Mouse (Mus musculus) cerebellum, adult 9-10 months (tissue): ENCODE measurements around the gene 2810004N23Rik.

Source experiments
- DNase-seq: peaks from one replicate; pipeline ENCODE4 v3.0.0; 2022

Gene 2810004N23Rik

GRCm38 (mm10) chr8:124819612-124820115, 43.3 kb downstream of the 2810004N23Rik start:
- no peak for DNase-seq

GRCm38 (mm10) chr8:124817361-124817760, 45.6 kb downstream of the 2810004N23Rik start:
- DNase-seq: no peak

GRCm38 (mm10) chr8:124816866-124817265, 46.1 kb downstream of the 2810004N23Rik start:
- no peak for DNase-seq

- peak; percentile 59 for DNase-seq
These were observed 47.0 kb downstream of the 2810004N23Rik start for GRCm38 (mm10) chr8:124815870-124816269.

GRCm38 (mm10) chr8:124813326-124813725, 49.6 kb downstream of the 2810004N23Rik start:
- no peak for DNase-seq

GRCm38 (mm10) chr8:124810689-124811394, 52.1 kb downstream of the 2810004N23Rik start:
- DNase-seq: no peak

GRCm38 (mm10) chr8:124810056-124810610, 52.8 kb downstream of the 2810004N23Rik start:
- no peak for DNase-seq

- DNase-seq: no peak
These were observed 53.5 kb downstream of the 2810004N23Rik start for GRCm38 (mm10) chr8:124809419-124809818.

GRCm38 (mm10) chr8:124805990-124806389, 56.9 kb downstream of the 2810004N23Rik start:
- DNase-seq: no peak

GRCm38 (mm10) chr8:124803824-124804702, 58.9 kb downstream of the 2810004N23Rik start:
- no peak for DNase-seq

GRCm38 (mm10) chr8:124800542-124800941, 62.4 kb downstream of the 2810004N23Rik start:
- no peak for DNase-seq

GRCm38 (mm10) chr8:124795781-124796488, 67.0 kb downstream of the 2810004N23Rik start:
- DNase-seq: no peak

- DNase-seq: peak; percentile 86
These were observed 68.5 kb downstream of the 2810004N23Rik start for GRCm38 (mm10) chr8:124794486-124794780.

- DNase-seq: no peak
These were observed 69.0 kb downstream of the 2810004N23Rik start for GRCm38 (mm10) chr8:124793661-124794485.

GRCm38 (mm10) chr8:124793172-124793651, 69.7 kb downstream of the 2810004N23Rik start:
- peak; percentile 79 for DNase-seq

GRCm38 (mm10) chr8:124792708-124793107, 70.2 kb downstream of the 2810004N23Rik start, which contains the start of gene Trim67:
Gene Trim67 (plus strand): TSS chr8:124793092.
- peak; percentile 85 for DNase-seq

- peak; percentile 72 for DNase-seq
These were observed 70.7 kb downstream of the 2810004N23Rik start for GRCm38 (mm10) chr8:124792186-124792585.

- no peak for DNase-seq
These were observed 71.2 kb downstream of the 2810004N23Rik start for GRCm38 (mm10) chr8:124791751-124792150.

- peak; percentile 28 for DNase-seq
These were observed 72.2 kb downstream of the 2810004N23Rik start for GRCm38 (mm10) chr8:124790676-124791075.
